Mouse (Mus musculus): ENCODE measurements around the gene Ptgs1.
"Not testable (repeated sequence)": the region's sequence is repeated elsewhere in the genome, so short reads cannot be mapped to it uniquely, and the experiment has no call there.

Gene Ptgs1

GRCm38 (mm10) chr2:36230366-36230765 lies at the start of gene Ptgs1:
Gene Ptgs1, plus strand, starts transcription at chr2:36230426.
- DNase-seq, result peak; percentile 6

GRCm38 (mm10) chr2:36181587-36182368 lies 48.4 kb upstream of the Ptgs1 start:
- DNase-seq, result not testable (repeated sequence)

GRCm38 (mm10) chr2:36183278-36183677 lies 46.9 kb upstream of the Ptgs1 start:
- no peak for DNase-seq

GRCm38 (mm10) chr2:36184192-36184591 lies 46.0 kb upstream of the Ptgs1 start:
- DNase-seq, result no peak

GRCm38 (mm10) chr2:36184876-36185275 lies 45.4 kb upstream of the Ptgs1 start:
- no peak for DNase-seq

GRCm38 (mm10) chr2:36189200-36189599 lies 41.0 kb upstream of the Ptgs1 start:
- DNase-seq, result not testable (repeated sequence)

GRCm38 (mm10) chr2:36191098-36191941 lies 38.9 kb upstream of the Ptgs1 start:
- DNase-seq, result no peak

- DNase-seq, result no peak
These were observed 33.2 kb upstream of the Ptgs1 start for GRCm38 (mm10) chr2:36197021-36197420.

GRCm38 (mm10) chr2:36197919-36198881 lies 32.0 kb upstream of the Ptgs1 start:
- no peak for DNase-seq

- no peak for DNase-seq
These were observed 31.4 kb upstream of the Ptgs1 start for GRCm38 (mm10) chr2:36198882-36199262.

GRCm38 (mm10) chr2:36200813-36201212 lies 29.4 kb upstream of the Ptgs1 start:
- DNase-seq, result no peak

- DNase-seq, result no peak
These were observed 28.2 kb upstream of the Ptgs1 start for GRCm38 (mm10) chr2:36201756-36202610.

- no peak for DNase-seq
These were observed 27.7 kb upstream of the Ptgs1 start for GRCm38 (mm10) chr2:36202611-36202880.

GRCm38 (mm10) chr2:36203011-36203825 lies 27.0 kb upstream of the Ptgs1 start:
- DNase-seq, result peak; percentile 23

GRCm38 (mm10) chr2:36204595-36204994 lies 25.6 kb upstream of the Ptgs1 start:
- DNase-seq, result no peak

- DNase-seq, result no peak
These were observed 23.2 kb upstream of the Ptgs1 start for GRCm38 (mm10) chr2:36207071-36207470.

- peak; percentile 7 for DNase-seq
These were observed 19.4 kb upstream of the Ptgs1 start for GRCm38 (mm10) chr2:36210796-36211195.

GRCm38 (mm10) chr2:36211785-36212184 lies 18.4 kb upstream of the Ptgs1 start:
- DNase-seq, result no peak

- no peak for DNase-seq
These were observed 17.1 kb upstream of the Ptgs1 start for GRCm38 (mm10) chr2:36213108-36213507.

GRCm38 (mm10) chr2:36214023-36214422 lies 16.2 kb upstream of the Ptgs1 start:
- DNase-seq, result peak; percentile 79

GRCm38 (mm10) chr2:36214425-36214824 lies 15.8 kb upstream of the Ptgs1 start:
- DNase-seq, result no peak
